Mouse (Mus musculus) ZHBTc4 (cell line): Measurements from ENCODE around the gene Wdr11.
A peak's percentile ranks its signal among the peaks of the same experiment; 100 is the strongest.

Source experiments
- DNase-seq: peaks from one replicate; pipeline ENCODE4 v3.0.0-alpha.2; 2011; ENCODE audit warnings: low read depth, low spot score

Gene Wdr11

DNA sequence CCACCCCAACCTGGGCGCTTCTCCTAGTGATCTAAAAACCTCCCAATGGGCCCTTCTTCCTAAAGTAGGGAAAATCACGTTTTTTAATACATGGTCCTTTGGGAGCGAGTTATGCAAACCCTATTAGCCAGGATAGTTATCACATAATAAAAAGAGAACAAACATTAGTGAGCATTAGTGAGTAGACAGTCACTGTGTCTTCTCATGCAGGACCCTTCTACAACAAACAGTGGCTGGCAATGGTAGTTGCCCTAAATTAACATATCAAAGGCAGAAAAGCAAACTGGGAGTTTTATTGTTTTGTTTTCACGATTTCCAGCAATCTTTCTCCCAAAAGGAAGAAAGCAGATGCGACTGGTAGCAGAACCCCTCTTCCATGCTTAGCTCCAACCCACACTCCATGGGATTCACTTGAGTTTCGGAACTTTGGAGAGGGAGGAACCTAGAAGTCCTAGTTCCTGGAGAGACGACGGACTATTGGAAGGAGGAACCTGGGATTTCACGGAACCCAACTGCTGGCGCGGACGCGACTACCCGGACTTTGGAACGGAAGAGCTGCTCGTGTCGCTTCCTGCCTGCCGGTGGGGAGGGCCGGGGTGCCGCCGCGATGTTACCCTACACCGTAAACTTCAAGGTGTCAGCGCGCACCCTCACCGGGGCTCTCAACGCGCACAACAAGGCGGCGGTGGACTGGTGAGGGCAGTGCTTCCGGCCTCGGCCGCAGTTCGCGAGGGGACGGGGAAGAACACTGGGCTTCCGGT is at the start of gene Wdr11:
Gene Wdr11 (plus strand): TSS at position 493 of the 761 bp plus-strand sequence.
- peak; percentile 91 for DNase-seq

GRCm38 (mm10) chr7:129567541-129567940 is 24.1 kb upstream of the Wdr11 start:
- DNase-seq = no peak

- no peak for DNase-seq
Measured at GRCm38 (mm10) chr7:129568338-129568737, 23.3 kb upstream of the Wdr11 start.

GRCm38 (mm10) chr7:129574471-129574870 is 17.2 kb upstream of the Wdr11 start:
- no peak for DNase-seq

DNA sequence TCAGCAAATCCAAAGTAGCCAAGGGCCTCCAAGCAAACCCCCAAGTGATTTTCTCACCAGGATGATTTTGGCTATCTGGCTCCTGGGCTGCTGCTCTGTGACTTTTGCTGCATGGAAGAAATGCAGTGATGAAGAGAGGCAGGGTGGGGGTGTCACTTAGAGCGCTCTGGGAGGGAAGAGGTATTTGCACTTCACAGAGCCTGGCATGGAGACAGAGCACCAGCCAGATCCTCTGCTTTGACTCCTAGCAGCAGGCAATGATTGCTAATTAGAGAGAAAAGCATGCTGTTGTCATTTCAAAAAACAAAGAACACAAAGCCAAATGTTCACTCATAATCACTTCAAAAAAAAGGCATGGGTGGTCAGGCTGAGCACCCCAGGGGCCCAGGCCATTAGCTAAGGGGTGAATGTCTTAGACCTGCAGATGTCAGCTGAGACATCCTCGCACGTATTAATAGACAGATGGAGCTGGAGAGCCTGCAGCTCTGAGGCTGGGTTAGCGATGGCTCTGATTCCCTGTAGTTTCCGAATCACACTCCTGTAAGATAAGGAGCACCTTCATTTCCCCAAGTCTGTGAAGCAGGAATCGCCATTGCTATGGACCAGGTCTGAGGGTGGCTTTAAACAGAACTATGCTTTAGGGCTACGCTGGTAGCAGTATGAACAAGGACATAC is 16.4 kb upstream of the Wdr11 start:
- peak; percentile 30 for DNase-seq

DNA sequence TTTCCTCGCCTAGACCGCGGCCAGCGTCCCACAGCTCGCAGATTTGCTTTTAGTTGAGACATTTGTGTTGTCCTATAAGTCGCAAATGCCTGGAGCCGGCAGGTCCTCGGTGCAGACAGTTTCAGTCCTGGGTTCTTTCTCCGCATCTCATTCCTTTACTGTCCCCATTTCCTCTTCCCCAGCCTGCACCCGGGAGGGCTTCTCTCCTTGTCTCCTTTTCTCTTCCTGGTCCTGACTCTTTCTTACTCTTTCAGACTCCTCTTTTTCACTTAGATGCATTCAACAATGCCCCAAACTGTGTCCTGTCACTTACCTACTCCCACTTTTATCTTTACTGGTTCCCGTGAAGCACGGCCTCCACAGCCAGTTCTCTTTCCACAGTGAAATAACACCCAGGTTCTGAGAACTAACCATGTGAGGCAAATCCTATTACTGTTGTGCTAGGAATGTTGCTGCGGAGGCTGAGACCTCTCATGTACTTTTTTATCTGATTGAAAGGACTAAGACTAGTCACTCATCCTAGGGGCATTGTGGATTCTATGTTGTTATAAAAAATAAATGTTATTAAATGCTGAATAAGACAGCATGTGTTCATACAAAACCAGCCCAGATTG is 576 bp downstream of the Wdr11 start:
- no peak for DNase-seq

- no peak for DNase-seq
Measured at GRCm38 (mm10) chr7:129597186-129597585, 5.5 kb downstream of the Wdr11 start.

- DNase-seq = no peak
Measured at GRCm38 (mm10) chr7:129606291-129606690, 14.6 kb downstream of the Wdr11 start.

GRCm38 (mm10) chr7:129621141-129621540 is 29.5 kb downstream of the Wdr11 start:
- DNase-seq = no peak

- DNase-seq = no peak
Measured at GRCm38 (mm10) chr7:129630351-129630750, 38.7 kb downstream of the Wdr11 start.

GRCm38 (mm10) chr7:129631453-129631852 is 39.8 kb downstream of the Wdr11 start:
- DNase-seq = no peak

- no peak for DNase-seq
Measured at GRCm38 (mm10) chr7:129635898-129636640, 44.4 kb downstream of the Wdr11 start.

DNA sequence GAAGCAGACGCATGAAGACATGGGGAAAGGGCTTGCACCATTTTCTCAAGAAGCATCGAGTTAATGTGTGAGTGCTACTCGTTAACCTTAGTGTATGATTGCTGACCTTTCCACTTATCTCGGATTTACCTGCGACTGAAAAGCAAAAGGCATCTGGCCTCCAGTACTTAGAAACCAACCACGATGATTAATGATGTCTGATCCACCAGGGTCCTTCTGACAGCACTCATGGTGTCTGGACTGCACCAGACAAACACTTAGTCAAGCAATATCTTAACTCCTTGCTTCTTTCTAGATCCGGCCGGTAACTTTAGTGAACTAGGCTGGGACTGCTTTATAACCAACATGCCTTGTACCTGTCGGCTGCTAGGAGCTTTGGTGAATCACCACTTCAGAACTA is 45.3 kb downstream of the Wdr11 start:
- no peak for DNase-seq

DNA sequence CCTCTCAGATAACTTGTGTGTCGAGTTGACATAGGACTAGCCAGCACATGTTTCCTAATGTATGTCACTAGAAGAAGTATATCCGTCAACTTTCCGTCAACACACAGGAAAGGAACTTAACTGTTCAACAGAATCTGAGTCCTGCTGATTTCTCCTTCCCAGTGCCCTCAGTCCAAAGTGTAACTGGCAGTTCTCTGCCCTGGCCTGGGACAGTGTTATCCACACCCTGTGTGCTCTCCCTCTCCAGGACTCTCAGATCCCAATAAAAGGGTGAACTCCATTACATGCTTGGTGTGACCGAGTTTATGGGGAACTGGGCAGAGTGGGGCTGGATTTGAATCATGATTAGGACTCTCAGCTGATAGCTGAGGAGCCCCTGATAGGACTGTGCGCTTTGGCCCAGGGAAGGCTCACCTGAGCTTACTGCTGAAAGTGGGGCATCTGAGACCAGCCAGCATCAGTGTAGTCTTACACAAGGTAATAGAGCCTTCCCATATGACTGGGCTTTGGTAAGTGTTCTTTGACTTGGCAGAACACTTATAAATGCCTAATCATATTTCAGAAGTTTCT is 46.3 kb downstream of the Wdr11 start:
- no peak for DNase-seq

- no peak for DNase-seq
Measured at GRCm38 (mm10) chr7:129639006-129639405, 47.3 kb downstream of the Wdr11 start.

- no peak for DNase-seq
Measured at GRCm38 (mm10) chr7:129639833-129640232, 48.2 kb downstream of the Wdr11 start.

- DNase-seq = no peak
Measured at GRCm38 (mm10) chr7:129643290-129643689, 51.6 kb downstream of the Wdr11 start.

- DNase-seq = peak; percentile 68
Measured at GRCm38 (mm10) chr7:129647798-129648197, 56.1 kb downstream of the Wdr11 start.

- peak; percentile 90 for DNase-seq
Measured at GRCm38 (mm10) chr7:129648938-129649337, 57.3 kb downstream of the Wdr11 start.

DNA sequence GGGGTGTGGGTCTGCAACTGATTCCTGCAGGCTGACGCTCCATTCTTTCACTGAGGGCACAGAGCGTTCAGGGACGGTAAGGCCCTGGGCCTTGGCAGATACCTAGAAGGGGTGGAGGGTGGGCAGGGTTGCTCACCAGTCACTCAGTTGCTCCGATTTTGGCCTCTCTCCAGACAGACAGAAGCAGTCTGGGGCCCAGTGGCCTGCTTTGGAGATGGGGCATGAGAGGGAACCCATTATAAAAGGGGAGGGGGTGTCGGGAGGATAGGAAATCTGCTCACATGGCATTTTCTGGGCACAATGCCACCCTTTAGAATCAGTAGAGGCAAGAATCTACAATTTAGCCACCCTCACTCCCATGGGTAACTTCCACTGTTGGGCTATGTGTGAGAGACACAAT is 59.1 kb downstream of the Wdr11 start:
- DNase-seq = no peak

DNA sequence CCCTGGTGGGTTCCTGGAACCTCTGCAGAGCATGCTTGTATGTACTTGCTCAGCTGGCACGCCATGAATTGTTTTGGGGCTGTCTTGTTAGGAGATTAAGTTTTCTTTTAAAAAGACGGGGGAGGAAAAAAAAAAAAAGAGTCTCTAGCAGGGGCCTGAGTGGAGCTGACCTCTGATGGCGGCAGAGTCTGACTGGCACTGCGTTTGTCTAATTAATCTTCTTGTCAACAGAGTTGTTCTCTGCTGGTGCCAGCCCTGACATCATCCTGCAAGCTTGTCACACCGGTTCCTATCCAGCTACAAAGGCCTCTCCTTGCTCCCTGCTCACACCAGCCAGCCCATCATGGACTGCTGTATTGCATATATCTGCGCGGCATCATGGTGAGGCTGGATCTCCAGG is 60.1 kb downstream of the Wdr11 start:
- no peak for DNase-seq
